Mouse (Mus musculus): Measurements from ENCODE around the gene Chad.

The Chad gene

GRCm38 (mm10) chr11:94564437-94565150 is at the start of gene Chad:
Chad (plus strand) TSS chr11:94565047.
- DNase-seq (ENCODE audit: low spot score in 2 of 2) = no peak

- peak in 1 of 2 experiments; percentile 21 for DNase-seq (ENCODE audit: low spot score in 2 of 2)
Measured at GRCm38 (mm10) chr11:94521219-94521843, 43.5 kb upstream of the Chad start, which contains the start of gene Mycbpap. Mycbpap (minus strand) TSS chr11:94521742.

- DNase-seq (ENCODE audit: low spot score in 2 of 2) = no peak
Measured at GRCm38 (mm10) chr11:94526171-94526879, 38.5 kb upstream of the Chad start.

- no peak for DNase-seq (ENCODE audit: low spot score in 2 of 2)
Measured at GRCm38 (mm10) chr11:94528879-94529278, 36.0 kb upstream of the Chad start.

GRCm38 (mm10) chr11:94533171-94533570 is 31.7 kb upstream of the Chad start:
- no peak for DNase-seq (ENCODE audit: low spot score in 2 of 2)

GRCm38 (mm10) chr11:94538733-94539292 is 26.0 kb upstream of the Chad start:
- DNase-seq (ENCODE audit: low spot score in 2 of 2) = no peak

GRCm38 (mm10) chr11:94539761-94540160 is 25.1 kb upstream of the Chad start:
- no peak for DNase-seq (ENCODE audit: low spot score in 2 of 2)

- DNase-seq (ENCODE audit: low spot score in 2 of 2) = no peak
Measured at GRCm38 (mm10) chr11:94542400-94542799, 22.4 kb upstream of the Chad start.

GRCm38 (mm10) chr11:94543344-94543743 is 21.5 kb upstream of the Chad start:
- DNase-seq (ENCODE audit: low spot score in 2 of 2) = no peak

- peak in 1 of 2 experiments; percentile 47 for DNase-seq (ENCODE audit: low spot score in 2 of 2)
Measured at GRCm38 (mm10) chr11:94543932-94544331, 20.9 kb upstream of the Chad start.

- DNase-seq (ENCODE audit: low spot score in 2 of 2) = no peak
Measured at GRCm38 (mm10) chr11:94544422-94544821, 20.4 kb upstream of the Chad start.

GRCm38 (mm10) chr11:94546381-94546780 is 18.5 kb upstream of the Chad start:
- DNase-seq (ENCODE audit: low spot score in 2 of 2) = no peak

GRCm38 (mm10) chr11:94547271-94547670 is 17.6 kb upstream of the Chad start:
- no peak for DNase-seq (ENCODE audit: low spot score in 2 of 2)

- peak; percentile 19 to 26 for DNase-seq (ENCODE audit: low spot score in 2 of 2)
Measured at GRCm38 (mm10) chr11:94548041-94548784, 16.6 kb upstream of the Chad start.

GRCm38 (mm10) chr11:94548888-94549690 is 15.8 kb upstream of the Chad start, which contains the start of gene Rsad1:
Rsad1 (minus strand) TSS chr11:94549255.
- DNase-seq (ENCODE audit: low spot score in 2 of 2) = peak; percentile 82 to 94

- DNase-seq (ENCODE audit: low spot score in 2 of 2) = no peak
Measured at GRCm38 (mm10) chr11:94549691-94550441, 15.0 kb upstream of the Chad start.

GRCm38 (mm10) chr11:94550442-94550744 is 14.5 kb upstream of the Chad start:
- no peak for DNase-seq (ENCODE audit: low spot score in 2 of 2)

GRCm38 (mm10) chr11:94558226-94558625 is 6.6 kb upstream of the Chad start:
- DNase-seq (ENCODE audit: low spot score in 2 of 2) = no peak

GRCm38 (mm10) chr11:94563383-94563782 is 1.5 kb upstream of the Chad start:
- no peak for DNase-seq (ENCODE audit: low spot score in 2 of 2)

- no peak for DNase-seq (ENCODE audit: low spot score in 2 of 2)
Measured at GRCm38 (mm10) chr11:94563821-94564220, 1.0 kb upstream of the Chad start.

All from thymus, postnatal 10 days (tissue).